Mouse (Mus musculus): ENCODE measurements around the gene Scnn1a. TPM values are rescaled to one million over a fixed set of nuclear protein-coding genes. Genes with fewer than 3 reads are reported as not detected.

Gene Scnn1a
- polyA plus RNA-seq, 1 experiment, result 0.62 TPM

DNA sequence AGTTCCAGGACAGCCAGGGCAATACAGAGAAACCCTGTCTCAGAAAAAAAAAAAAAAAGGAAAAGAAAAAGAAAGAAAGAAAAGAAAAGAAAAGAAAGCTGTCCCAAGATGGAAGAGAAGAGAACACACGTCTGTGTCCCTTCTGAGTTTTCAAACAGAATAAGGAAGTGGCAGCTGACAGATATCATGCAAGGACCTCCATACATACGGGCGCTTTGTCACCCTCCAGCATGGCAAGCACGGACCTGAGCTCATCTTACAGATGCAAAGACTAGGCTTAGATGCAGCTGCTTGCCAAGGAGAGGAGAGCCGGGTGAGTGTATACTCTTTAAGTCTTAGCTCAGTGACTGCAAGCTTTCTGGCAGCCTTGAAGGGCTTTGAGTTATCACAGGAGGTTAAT lies 45.1 kb downstream of the Scnn1a start:
- DNase-seq (ENCODE audit: low read depth), result no peak
- TF ChIP-seq CTCF (IDR thresholded peaks at IDR 0.05; ENCODE audit: borderline replicate concordance, extremely low read depth, insufficient read depth, insufficient read length), result no peak
- TF ChIP-seq POLR2A (IDR thresholded peaks at IDR 0.05; ENCODE audit: borderline replicate concordance, extremely low read depth, insufficient read depth, insufficient read length, poor library complexity, severe bottlenecking), result no peak

DNA sequence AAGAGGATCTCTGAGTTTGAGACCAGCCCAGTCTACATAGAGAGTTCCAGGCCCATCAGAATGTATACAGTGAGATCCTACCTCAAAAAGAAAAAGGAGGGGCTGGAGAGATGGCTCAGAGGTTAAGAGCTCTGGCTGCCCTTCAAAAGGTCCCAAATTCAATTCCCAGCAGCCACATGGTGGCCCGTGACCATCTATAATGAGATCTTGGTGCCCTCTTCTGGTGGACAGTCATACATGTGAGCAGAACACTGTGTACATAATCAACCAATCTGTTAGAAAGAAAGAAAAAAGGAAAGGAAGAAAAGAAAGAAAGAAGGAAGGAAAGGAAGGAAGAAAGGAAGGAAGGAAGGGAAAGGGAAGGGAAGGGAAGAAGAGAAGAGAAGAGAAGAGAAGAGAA lies 45.7 kb downstream of the Scnn1a start:
- TF ChIP-seq POLR2A (IDR thresholded peaks at IDR 0.05; ENCODE audit: borderline replicate concordance, extremely low read depth, insufficient read depth, insufficient read length, poor library complexity, severe bottlenecking), result no peak
- no peak for TF ChIP-seq CTCF (IDR thresholded peaks at IDR 0.05; ENCODE audit: borderline replicate concordance, extremely low read depth, insufficient read depth, insufficient read length)
- no peak for DNase-seq (ENCODE audit: low read depth)

DNA sequence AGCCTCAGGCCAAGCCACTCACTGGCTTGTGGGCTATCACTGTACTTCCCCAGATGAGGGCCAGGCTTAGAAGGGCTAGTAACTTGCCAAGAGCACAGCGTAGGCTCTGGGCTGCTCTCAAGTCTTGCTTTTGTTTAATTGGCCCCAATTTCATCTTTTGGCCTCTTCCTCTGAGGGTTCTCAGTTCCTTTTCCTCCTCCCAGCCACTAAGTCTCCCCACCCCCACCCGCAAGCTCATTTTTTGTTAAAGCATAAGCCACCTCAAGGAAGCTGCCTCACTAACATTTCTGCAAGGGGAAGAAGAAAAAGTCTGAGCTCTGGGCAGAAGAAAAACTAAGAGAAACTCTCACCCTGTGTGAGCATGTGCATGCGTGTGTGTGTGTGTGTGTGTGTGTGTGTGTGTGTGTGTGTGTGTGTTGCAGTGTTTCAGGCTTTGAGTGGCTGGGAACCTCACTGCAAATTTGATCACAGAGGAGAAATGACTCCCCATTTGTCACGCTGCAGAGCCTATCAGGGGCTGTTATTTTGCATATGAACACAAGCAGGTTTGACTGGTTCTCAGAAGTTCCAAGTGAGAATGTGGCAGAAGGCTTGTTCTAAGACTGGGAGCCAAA lies 47.4 kb downstream of the Scnn1a start:
- TF ChIP-seq CTCF (IDR thresholded peaks at IDR 0.05; ENCODE audit: borderline replicate concordance, extremely low read depth, insufficient read depth, insufficient read length) (no peak), POLR2A (IDR thresholded peaks at IDR 0.05; ENCODE audit: borderline replicate concordance, extremely low read depth, insufficient read depth, insufficient read length, poor library complexity, severe bottlenecking) (no peak)
- no peak for DNase-seq (ENCODE audit: low read depth)

DNA sequence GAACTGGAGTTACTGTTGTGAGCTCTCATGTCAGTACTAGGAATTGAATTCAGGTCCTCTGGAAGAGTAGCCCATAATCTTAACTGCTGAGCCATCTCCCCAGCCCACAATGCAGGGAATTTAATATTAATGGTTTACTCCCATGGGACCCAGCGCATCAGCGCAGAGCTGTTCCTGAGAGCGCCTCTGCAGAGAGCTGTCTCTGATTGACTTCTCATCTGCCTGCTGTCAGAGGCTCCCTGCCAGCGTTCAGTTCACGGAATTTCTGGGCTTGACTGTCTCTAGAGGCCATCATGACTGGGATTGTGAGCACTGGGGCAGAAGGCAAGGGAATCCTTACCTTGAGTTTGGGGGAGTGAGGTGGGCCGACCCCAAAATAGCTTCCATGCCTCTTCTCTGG lies 56.6 kb downstream of the Scnn1a start:
- TF ChIP-seq CTCF (IDR thresholded peaks at IDR 0.05; ENCODE audit: borderline replicate concordance, extremely low read depth, insufficient read depth, insufficient read length), result no peak
- no peak for TF ChIP-seq POLR2A (IDR thresholded peaks at IDR 0.05; ENCODE audit: borderline replicate concordance, extremely low read depth, insufficient read depth, insufficient read length, poor library complexity, severe bottlenecking)
- DNase-seq (ENCODE audit: low read depth), result peak; percentile 50

DNA sequence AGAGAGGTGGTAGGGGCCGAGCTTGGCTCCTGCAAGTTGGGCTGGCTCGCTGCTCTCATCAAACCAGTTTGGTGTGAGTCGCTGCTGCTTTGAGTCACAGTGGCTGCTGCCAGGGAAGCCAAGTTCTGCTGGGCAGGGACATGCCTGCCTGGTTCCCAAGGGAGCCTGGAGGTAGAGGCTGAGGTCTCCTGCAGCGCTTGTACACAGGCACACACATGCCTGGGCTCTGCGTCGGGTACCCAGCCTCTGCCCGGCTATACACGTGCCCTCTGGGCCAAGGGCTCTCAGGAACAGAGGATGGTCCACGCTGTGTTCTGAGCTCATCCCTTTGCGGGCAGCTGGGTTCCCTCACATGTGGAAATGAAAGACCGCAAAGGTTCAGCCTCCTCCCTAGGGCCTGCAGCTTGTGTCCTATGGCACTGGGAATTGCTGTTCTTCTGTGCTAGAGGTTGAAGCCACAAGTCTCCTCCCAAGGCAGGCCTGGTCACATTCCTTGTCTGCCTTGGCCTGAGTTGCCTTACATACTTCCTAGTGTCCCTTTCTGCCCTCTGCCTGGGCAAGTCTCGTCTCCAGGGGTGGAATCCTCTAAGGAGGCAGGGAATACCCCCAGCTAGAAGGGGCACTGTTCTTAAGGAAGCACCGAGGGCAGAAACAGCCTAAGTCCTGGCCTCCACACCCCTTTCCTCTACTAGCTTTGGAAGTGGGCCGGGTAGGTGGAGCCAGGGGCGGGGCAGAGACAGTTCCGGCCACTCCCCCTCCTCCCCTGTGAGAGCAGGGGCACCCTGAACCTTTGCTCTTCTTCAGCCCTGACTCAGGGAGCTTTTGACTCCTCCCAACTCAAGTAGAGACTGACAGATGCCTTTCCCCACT lies 57.4 kb downstream of the Scnn1a start:
- DNase-seq (ENCODE audit: low read depth), result peak; percentile 33
- TF ChIP-seq CTCF (IDR thresholded peaks at IDR 0.05; ENCODE audit: borderline replicate concordance, extremely low read depth, insufficient read depth, insufficient read length) (no peak), POLR2A (IDR thresholded peaks at IDR 0.05; ENCODE audit: borderline replicate concordance, extremely low read depth, insufficient read depth, insufficient read length, poor library complexity, severe bottlenecking) (no peak)

DNA sequence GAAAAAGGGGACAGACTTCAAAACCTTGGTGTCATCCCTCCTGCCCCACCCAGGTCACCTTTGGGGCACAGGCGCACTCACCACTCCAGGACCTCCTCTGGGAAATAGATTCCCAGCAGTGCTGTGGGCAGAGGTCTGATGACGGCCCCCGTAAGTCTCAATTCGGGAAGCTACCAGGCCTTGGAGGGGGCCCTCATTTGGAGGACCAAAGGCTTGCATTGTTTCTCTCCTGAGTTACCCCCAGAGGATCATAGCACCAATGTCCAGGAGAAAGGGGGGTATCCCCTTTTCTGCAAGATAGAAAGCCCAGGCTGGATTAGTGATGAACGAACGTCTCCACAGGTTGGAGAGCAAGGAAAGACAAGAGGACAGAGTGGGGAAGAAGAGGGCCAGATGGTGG lies 58.2 kb downstream of the Scnn1a start:
- TF ChIP-seq CTCF (IDR thresholded peaks at IDR 0.05; ENCODE audit: borderline replicate concordance, extremely low read depth, insufficient read depth, insufficient read length) (no peak), POLR2A (IDR thresholded peaks at IDR 0.05; ENCODE audit: borderline replicate concordance, extremely low read depth, insufficient read depth, insufficient read length, poor library complexity, severe bottlenecking) (no peak)
- DNase-seq (ENCODE audit: low read depth), result no peak

DNA sequence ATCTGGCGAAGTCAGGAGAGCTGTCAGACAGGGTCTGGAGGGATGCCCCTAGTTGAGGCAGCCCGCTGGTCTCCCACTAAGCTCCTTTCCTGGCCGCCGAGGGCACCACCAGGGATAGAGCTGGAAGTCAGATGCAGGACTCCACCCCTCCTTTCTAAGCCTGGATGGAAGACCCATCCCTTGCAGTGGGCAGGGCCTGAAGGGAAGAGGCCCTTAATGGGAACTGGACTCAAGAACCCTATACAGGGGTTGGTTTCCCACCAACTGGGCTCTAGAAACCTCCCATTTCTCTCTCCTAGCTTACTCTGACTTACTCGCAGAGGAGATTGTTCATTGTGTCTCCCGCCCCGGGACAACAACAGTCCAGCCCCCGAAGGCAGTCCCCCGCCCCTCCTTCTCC lies 59.3 kb downstream of the Scnn1a start:
- no peak for TF ChIP-seq CTCF (IDR thresholded peaks at IDR 0.05; ENCODE audit: borderline replicate concordance, extremely low read depth, insufficient read depth, insufficient read length)
- no peak for TF ChIP-seq POLR2A (IDR thresholded peaks at IDR 0.05; ENCODE audit: borderline replicate concordance, extremely low read depth, insufficient read depth, insufficient read length, poor library complexity, severe bottlenecking)
- no peak for DNase-seq (ENCODE audit: low read depth)

DNA sequence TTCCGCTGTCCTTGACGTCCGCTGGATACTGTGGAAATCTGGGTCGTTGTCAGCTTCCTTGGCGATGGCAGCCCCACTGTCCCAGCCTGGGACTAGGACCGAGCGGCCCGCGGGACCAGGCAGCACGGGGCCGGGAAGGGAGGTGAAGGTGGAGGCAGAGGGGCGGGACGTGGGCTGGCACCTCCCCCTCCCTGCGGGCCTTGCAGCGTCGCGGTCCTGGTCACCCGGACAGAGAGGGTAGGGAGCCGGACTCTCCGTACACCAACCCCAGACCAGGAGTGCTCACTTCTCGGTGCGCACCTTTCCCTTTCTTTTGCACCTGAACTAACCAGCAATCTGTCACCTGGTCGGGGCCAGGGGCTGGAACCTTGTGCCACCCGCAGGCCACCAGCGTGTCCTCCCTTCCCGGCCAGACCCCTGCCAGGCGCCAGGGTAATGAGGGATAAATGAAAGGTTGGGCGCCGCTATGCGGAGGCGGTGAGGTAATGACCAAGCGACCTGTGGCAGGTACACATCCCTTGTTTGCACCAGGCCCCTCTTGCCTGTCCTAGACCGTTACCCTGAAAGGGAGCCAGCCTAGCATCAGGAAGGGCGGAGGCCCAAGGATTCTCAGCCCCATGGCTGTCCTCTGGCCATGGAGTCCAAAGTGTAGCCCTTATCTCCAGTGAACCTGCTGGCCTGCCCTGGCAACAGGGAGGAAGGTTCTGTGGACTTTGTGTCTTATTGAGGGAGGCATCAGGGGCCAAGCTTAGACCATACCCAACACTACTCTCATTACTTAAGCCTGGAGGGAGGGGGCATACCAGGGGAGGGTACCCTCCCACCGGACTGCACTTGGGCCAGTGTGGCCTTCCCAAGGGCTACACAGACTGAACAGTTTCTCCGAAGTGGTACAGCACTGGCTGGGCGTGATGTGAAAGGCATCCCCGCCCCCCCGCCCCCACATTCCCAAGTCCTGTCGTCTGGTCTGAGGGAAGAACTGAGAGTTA lies 60.2 kb downstream of the Scnn1a start, which contains the start of gene Plekhg6:
TSS of gene Plekhg6 (minus strand) at position 422 of the 989 bp plus-strand sequence.
- DNase-seq (ENCODE audit: low read depth), result no peak
- TF ChIP-seq POLR2A (IDR thresholded peaks at IDR 0.05; ENCODE audit: borderline replicate concordance, extremely low read depth, insufficient read depth, insufficient read length, poor library complexity, severe bottlenecking) (no peak), CTCF (IDR thresholded peaks at IDR 0.05; ENCODE audit: borderline replicate concordance, extremely low read depth, insufficient read depth, insufficient read length) (no peak)

DNA sequence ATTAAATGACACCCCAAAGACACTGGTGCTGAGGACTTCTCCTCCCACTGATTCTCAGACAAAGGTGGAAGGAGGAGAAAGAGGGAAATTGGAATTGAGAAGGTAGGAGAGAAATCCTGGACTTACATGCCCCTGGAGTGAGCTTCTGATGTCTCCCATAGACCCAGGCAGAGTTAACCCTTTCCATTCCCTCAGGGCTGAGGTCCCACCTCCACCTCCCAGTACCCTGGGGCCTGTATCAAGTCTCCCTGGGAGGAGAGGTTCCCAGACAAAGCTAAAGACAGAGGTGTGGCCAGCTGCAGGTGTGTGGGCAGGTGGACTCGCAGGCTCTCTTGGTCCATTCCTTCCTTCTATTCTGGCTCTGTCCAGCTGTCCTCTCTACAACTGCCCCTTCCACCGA lies 61.6 kb downstream of the Scnn1a start:
- no peak for DNase-seq (ENCODE audit: low read depth)
- TF ChIP-seq CTCF (IDR thresholded peaks at IDR 0.05; ENCODE audit: borderline replicate concordance, extremely low read depth, insufficient read depth, insufficient read length) (no peak), POLR2A (IDR thresholded peaks at IDR 0.05; ENCODE audit: borderline replicate concordance, extremely low read depth, insufficient read depth, insufficient read length, poor library complexity, severe bottlenecking) (no peak)

DNA sequence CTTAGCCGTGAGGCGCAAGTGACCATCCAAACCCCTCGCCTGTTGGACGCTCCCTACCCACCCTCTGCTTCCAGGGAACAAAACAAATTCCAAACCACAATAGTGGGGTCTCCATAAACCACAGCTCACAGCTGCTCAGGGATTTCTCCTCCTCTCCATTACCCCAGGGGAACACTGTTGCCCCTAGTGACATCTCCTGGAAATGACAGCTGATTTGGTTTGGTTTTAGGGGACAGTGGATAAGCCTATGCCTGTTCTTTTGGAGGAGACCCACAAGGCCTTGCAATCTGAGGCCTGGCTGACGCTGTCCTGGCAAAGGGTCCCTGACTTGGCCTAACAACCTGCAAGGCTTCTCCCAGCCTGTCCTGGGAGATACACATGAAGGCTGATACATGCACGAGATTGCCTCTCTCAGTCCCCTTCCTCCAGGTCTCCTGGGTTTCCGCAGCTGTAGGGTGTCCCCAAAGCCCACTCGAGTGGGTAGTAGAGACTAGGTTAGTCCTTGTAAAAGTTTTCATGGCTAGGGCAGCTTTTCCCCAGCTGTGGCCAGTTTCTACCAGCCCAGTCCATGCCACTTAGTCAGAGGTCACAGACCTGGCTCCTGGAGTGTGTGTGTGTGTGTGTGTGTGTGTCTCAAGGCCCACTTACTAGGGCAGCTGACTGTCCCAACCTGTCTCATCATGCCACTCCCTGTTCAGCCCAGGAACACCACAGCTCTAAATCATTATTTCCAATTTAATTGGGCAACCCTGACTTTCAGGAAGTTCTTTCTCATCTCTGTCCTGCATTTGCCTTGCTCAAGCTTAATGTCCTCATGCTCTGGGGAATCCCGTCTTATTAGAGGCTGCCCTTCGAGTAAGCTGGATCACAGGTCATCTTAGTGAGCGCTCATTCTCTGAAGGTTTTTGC lies 64.9 kb downstream of the Scnn1a start:
- TF ChIP-seq CTCF (IDR thresholded peaks at IDR 0.05; ENCODE audit: borderline replicate concordance, extremely low read depth, insufficient read depth, insufficient read length) (peak; percentile 57; the same call in 1 of the 2 replicates), POLR2A (IDR thresholded peaks at IDR 0.05; ENCODE audit: borderline replicate concordance, extremely low read depth, insufficient read depth, insufficient read length, poor library complexity, severe bottlenecking) (no peak)
- no peak for DNase-seq (ENCODE audit: low read depth)
